Mouse (Mus musculus): ENCODE data around the gene D3Ertd254e.
"Not testable (repeated sequence)": the region's sequence is repeated elsewhere in the genome, so short reads cannot be mapped to it uniquely, and the experiment has no call there.

Gene D3Ertd254e

DNA sequence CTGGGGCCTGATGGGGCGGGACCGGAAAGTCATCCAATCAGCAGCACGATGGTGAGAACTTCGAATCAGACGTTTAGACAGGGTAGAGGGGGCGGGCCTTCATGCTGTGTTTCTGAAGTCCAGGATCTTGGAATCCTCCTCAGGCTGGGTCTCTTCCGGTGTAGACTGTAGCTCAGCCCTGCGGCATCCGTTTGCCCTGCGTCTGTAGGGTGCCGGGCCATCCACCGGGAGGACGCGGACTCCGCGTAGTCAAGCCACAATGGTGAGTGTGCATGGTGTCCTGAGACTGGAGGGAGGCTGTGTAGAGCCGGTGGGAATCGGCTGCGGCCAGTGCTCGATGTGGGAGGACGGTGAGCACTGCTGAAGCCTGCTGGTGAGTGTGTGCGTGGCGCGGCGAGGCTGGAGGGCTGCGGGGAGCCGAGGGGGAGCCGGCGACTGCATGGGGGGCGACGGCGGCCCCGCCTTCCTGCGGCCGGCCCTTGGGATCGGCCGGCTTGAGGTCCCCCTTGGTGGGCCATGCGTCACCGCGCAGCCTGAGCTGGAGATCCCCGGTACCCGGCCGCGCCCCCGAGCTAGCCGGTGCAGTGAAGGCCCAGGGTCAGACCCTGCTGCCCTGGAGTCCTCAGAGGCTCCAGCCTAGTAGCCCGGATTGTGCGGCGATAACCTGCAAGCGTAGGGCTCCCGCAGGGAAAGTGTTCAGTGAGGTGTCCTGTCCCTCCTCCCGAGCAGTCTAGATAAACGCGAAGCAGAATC is at the start of gene D3Ertd254e:
Gene D3Ertd254e (plus strand): TSS at position 84 of the 753 bp plus-strand sequence.
- peak; percentile 90 for DNase-seq

DNA sequence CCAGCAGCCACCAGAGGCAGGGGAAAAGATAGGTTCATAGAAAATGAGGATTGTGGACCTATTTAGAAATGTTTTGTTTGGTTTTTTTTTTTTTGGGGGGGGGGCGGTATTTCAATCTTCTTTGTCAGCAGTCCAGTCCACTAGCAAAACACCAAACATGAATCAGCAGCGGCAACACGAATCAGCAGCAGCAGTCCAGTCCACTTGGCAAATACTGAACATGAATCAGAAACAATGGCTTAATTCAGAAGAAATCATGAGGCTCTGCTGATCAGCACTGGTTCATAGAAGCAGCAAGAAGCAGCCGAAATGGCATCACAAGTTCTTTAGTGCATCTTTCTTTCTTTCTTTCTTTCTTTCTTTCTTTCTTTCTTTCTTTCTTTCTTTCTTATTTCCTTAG is 34.7 kb upstream of the D3Ertd254e start:
- DNase-seq, result no peak

DNA sequence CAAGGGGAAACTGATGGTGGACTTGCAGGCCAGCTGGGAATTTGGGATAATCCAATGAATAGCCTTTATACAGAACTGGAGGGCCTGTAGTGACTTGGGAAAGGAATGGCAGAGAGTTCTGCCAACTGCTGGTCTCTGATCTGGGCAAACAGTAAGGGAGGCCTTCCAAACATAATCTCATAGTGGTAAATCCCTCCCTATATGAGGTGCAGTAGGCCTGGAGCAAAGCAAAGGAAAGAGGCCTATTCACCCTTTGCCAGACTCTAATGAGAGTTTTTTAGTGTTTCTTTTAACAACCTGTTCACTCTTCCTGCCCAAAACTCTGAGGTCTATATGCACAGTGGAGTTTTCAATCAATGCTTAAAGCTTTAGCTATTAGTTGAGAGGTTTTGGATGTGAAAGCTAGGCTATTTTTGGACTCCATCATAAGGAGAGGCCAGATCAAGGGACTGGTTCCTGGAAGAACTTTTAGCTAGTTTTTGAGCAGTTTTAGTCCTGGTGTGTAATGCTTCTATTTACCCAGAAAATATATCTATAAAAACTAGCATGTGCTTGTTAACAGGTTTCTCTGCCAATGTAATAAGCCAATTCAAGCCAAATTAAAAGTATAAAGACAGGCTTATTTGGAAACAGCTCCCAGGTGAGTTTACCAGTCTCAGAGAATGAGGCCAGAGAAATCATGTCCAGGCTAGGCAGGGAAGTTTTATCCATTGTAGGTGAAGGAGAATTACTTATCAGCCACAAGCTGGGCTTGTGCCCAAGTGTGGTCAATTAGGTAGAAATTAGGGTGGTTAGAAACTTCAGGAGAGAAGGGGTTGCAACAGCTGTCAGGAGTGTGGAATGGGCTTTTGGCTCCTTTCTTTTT is 30.9 kb upstream of the D3Ertd254e start:
- DNase-seq, result no peak

DNA sequence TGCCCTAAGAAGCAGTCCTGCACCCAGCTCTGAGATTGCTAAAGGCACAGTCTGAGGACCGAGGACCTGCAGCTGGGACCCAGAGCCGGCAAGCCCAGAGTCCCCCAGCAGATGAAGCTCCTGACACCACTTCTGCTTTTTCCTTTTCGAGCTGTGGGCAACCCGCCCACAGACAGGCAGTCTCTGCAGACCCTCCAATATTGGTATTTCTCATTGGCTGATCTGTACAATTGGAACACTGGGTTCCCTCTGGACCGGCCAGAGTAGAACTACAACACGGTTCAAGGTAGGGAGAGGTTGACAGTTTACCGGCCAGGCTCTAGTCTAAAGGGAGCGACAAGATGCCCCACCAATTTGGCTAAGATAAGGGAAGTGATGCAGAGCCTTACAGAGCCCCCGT is 24.6 kb upstream of the D3Ertd254e start:
- DNase-seq, result not testable (repeated sequence)

DNA sequence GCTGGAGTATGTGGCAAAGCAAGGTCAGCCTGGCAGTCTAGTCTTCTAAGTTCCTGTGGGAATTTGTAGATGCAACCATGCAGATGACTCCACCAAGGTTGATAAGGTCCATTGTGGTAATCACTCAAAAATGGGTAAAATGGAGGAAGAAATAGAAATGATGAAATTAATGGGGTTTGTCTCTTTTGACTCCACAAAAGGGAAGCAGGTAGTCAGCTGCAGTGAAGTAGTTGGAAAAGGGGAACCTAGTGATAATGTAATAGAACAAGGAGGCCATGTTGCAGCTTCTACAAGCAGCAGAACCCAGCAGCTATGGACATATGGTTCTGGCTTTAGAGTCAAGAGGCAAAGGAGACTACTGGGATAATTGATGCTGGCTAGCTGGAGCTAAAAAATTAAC is 14.7 kb upstream of the D3Ertd254e start:
- DNase-seq, result no peak

DNA sequence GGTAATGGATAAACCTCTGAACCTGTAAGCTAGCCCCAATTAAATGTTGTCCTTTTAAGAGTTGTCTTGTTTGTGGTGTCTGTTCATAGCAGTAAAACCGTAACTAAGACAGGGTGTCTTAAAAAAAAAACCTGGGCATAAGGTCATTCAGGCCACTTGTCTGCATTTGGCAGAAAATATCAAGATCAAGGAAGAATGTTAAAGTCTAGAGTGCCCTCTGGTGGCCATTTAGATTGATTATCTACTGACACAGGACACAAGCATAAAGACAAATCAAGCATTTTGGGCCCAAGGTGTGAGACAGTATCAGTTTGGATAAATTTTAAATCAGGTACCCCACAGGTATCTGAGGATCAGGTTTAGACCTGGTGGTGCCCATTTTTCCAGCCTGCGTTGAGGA is 13.3 kb upstream of the D3Ertd254e start:
- DNase-seq, result no peak

DNA sequence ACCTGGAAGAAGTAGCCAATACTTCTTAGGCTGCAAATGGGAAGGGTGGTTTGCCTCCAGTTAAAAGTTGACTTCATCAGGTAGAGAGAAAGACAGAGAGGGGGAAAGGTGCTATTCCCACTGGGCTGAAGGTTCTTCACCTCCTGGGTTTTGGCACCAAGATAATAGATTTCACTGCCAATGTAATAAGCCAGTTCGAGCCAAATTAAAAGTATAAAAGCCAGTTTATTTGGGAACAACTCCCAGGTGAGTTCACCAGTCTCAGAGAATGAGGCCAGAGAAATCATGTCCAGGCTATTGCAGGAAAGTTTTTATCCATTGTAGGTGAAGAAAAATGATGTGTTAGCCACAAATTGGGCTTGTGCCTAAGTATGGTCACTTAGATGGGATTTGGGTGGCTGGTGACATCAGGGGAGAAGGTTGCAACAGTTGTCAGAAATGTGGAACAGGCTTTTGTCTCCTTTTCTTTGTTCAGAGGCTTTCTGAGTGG is 12.6 kb upstream of the D3Ertd254e start:
- no peak for DNase-seq

DNA sequence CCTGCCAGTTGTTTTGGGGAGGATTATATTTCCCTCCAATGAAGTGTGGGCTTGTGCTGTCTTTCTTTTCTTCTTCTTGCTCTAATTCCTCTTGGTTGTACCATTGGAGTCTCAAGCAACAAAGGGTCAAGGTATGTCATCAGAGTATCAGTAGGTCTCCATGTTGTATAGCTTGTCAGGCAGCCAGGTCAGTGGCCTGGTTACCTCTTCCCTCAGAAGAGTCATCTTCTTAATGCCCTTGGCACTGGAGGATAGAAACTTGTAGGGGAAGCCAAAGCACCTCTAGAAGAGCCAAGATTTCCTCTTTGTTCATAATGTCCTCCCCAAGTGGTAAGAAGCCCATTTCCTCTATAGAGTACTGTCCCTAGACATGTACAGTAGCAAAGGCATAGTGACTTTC is 11.8 kb upstream of the D3Ertd254e start:
- no peak for DNase-seq

DNA sequence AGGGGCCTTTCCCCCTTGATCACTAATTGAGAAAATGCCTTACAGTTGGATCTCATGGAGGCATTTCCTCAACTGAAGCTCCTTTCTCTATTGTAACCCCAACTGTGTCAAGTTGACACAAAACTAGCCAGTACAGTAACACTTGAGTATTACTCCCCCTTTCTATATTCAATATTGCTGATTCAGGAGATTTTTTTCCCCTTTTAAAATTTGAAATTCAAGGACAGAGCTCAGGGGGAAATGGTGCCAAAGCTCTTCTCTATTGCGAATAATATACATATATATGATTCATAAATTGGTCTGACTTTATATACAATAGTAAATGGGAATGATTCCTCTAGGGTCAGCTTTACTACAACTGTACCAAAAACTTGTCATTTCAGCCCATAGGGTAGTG is 282 bp upstream of the D3Ertd254e start:
- DNase-seq, result no peak

DNA sequence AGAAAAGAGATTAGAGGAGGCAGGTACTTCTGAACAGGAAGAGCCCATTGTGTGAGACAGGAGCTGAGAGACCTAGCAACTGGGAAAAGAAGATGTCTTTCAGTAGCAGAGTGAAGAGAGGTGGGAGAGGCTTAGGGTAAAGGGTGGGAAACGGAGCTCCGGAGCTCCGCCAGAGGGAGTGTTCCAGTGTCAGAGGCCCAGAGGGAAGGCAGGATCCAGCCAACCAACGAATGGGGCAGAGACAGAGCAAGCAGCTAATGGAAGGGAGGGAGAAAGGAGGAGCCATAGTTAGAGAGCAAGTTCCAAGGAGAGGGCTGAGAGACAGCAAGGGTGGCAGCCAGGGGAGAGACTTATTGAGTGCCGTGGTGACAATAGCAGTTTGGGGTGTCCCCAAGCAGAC is 4.5 kb downstream of the D3Ertd254e start:
- DNase-seq, result no peak

DNA sequence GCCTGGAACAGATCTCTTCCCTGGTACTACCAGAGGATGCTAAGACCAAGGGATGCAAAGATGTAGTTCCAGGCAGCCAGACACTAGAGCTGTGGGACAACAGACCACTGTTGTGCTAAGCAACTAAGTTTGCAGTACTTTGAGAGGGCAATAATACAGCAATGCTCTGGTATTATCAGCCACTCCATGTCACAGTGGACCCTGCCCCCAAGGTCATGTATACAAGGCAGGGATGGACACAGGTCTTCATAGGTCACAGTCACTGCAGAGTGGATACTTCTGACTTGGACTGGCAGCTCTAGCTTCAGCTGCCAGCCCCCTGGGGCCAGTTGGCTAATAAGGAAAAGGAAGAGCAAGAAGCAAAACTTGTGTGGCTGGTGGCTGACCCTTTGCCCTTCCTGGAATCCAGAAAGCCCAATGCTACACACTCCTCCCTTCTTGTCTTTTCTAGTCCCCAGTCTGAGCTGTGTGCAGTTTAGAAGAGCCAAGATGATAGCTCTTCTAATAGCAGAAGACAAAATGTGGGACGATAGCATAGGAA is 19.9 kb downstream of the D3Ertd254e start:
- DNase-seq, result no peak

DNA sequence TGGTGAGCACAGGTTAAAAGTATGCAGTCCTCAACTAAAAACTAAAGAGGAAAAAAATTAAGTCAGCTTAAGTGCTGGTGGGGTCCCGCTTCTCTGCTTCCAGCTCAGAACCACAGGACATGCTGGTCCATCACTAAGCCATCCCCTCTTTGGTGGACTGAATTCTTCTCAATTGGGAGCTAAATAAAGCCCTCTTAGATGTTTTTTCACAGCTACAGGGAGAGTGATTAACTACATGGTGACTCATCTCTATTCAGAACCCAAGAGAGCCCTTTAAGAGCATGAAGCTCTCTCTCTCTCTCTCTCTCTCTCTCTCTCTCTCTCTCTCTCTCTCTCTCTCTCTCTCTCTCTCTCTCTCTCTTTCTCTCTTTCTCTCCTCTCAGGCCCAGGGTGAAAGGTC is 20.5 kb downstream of the D3Ertd254e start:
- no peak for DNase-seq

DNA sequence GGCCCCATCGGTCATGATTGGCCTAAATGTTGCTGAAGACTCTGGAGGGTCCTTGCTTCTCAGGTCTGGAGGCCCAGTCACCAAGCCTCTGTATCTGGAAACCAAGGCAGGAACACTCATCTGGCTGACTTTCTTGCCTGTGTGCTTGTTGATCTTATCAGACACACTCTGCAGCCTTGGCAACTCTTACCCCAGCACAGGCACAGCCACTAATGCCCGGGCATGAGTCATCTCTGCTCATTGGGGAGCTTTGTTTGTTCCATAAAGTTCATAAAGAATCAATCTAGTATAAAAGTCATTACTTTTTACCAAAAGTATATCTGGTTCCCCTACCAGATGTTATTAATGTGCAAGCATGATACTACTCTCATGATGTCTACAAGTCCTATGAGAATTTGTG is 22.9 kb downstream of the D3Ertd254e start:
- no peak for DNase-seq

DNA sequence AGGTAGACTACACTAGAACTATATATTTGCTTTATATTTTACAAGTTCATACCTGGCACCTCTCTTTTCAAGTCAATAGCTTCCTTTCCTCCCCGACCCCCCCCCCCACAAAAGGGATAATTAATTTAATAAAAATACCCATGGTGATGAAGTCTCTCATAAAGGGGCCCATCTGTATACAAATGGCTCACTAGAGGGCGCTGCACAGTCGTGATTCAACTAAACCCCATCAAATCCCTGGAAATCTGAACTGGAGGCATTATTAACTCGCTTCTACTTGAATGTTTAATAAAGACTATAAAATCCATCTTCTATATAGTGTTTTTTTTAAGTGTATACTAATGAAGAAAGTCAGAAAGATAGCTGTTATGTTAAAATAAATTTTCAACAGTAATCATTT is 30.7 kb downstream of the D3Ertd254e start:
- peak; percentile 37 for DNase-seq

DNA sequence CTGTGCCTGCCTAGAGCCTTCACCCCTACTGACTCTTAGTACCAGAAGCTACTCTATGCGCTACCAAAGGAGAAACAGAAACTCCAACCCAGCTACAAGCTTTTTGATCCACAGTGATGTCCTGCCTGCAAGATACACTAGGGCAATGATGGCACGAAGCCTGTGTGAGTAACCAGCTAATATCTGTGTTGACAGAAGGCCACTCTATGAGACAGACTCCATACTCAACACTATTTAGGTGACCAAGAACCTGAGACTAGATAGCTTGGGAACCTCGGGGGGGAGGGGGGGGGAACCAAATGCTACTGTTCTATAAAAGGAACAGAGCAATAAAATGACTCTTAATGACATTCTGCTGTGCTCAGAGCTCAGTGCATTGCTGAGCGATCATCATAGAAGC is 35.7 kb downstream of the D3Ertd254e start:
- DNase-seq, result no peak

DNA sequence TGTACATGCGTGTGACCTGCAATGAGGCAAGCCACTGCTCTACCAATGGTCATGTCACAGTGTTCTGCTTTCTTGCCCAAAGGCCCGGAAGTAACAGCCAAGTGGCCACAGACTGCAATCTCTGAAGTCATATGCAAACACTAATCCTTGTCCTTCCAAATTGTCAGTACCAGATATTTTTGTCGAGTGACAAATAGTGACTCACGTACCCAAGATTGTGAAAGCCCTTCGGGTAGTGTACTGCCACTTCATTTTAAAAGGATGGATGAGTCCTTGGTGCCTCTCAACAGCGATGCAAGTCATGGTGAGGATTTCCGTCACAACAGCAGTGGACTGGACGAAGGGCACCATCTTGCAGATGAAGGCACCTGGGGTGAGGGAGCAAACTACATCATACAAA is 38.4 kb downstream of the D3Ertd254e start:
- DNase-seq, result no peak

DNA sequence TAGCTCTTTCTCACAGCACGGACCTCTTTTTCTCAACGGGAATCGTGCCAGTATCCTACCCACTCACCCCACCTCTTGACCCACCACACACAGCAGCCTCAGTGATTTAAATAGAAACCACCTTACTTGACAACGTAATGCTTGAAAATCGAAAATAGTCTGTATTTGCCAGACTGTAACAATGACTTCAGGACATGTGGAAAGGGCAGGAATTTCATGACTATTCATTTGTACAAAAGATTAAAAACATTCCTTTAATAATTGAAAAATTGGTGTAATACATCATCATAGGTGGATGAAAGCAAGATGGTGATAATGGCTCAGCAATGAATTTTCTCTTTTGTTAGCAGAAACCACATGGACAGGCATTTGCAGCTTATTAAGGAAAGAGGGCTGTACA is 50.3 kb downstream of the D3Ertd254e start:
- DNase-seq, result no peak

DNA sequence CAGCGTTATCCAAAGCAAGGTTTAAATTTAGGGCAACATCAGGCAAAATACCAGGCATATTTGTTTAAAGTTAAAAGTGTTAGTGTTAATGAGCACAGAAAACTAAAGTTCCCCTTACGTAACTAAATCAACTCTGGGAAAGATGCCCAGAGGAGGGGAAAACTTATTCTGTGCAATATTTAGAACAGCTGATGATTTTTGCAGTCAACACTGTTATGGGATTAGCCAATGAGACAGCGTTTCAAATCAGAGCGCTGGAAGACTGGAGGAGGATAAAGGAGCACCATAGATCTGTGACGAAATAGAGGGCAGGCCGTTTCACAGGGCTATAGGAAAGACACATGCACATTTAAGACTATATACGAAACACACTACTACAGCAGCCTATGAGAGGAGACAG is 52.1 kb downstream of the D3Ertd254e start:
- DNase-seq, result no peak

DNA sequence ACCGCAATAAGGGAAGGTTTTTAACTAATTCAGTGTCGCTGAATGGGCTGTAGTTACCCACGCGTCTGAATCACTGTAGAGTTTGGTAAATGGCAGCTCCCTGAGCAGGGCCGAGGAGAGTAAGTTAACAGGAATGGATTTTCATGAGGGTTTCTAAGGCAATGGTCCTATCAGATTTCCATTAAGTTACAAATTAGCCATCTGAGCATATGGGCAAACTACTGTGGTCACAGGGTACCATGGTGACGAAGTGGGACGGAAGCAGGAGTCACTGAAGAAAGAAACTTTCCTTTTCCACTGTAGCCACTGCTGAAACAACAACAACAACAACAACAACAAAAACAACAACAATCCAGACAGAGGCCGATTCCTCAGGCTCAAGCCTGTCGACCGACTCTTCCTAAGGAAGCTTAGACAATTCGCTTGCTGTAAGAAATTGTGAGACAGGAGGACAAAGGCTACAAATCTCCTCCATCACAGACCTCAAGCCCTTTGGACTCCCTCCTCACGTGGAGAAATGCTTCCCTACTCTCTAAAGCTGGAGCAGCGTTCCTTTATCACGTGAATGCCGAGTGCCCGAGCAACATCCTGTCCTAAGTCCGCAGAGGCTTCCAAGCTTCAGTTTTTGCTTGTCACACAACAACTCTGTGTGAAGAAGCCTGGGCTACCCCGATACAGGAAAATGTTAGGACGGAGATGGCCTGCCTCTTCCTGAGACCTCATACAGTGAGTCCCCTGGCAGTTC is 56.9 kb downstream of the D3Ertd254e start:
- no peak for DNase-seq

DNA sequence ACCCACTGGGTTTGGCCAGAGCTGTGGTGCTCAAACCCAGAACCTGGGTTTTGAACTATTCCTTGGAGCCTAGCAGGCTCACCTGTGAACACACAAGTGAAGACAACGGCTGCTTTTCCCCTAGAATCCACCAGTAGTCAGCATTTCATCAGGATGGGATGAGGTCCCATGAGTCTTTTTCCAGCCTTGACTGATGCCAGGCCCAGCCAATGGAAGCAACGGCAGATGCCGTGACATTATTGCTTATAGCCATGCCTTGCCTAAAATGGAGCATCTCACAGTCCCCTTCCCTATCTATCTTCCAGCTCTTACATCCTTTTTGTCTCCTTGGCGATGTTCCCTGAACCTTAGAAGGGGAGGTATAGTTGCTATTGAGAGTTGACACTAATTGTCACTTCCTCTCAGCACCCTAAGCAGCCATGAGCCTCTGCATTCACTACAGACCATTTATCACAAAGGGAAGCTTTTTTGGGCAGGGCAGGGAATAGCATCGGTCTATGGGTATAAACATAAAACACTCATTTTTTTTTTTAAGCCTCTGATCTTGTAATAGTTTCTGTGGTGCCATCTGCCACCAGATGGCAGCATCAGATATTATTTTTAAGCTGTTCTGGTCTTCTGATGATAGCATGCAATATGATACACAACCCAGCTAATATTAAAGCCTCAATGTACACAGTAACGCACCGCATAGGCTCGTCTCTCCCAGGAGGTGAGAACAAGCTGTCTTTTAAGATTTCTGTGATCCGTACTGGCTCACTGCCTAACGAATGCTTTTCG is 59.1 kb downstream of the D3Ertd254e start:
- peak; percentile 37 for DNase-seq

DNA sequence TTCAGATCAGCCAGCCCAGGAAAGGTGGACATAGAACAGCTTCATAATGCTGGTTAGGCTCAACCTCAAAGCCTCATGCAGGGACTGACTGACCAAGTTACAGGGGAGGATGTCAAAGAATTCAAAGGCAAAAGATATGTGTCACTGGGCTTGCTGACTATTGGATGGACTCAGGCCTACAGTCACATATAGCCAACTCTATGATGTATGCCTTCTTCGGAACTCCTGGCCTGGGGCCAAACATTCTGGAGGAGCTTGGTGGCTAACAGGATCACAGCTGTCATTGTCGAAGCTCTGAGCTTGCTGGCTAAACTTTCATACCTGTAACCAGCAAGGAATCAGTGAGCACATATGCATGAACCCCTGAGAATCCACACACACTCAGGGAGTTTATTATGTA is 60.1 kb downstream of the D3Ertd254e start:
- DNase-seq, result no peak

DNA sequence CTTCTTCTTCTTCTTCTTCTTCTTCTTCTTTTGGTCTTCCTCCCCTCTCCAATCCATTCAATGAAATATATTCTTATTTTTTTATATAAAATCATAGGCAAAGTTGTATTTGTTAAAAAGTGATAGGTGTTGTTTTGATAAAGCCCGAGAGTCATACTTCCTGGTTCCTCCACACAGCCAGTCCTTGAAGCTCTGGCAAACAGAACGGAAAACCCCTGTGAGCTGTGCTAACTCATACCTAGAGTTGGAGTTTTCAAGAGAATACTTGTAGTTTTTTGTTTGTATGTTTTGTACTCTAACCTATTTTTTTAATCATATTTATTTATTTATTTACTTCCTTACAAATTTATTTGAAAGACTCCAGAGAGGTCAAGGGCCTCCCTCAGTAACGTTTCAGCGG is 61.9 kb downstream of the D3Ertd254e start:
- no peak for DNase-seq

Data from right cerebral cortex, postnatal 25 days (tissue).